Mouse (Mus musculus) layer of hippocampus, postnatal 36 days (tissue): ENCODE data around the gene Ctxn1. TPM values are rescaled to one million over a fixed set of nuclear protein-coding genes. Genes with fewer than 3 reads are reported as not detected.

ENCODE experiments used
- DNase-seq, 2 experiments: peaks; one replicate each; pipeline ENCODE4 v3.0.0; 2022
- total RNA-seq, 2 experiments: library from RNA; stranded (reverse); gene quantifications; 2 replicates each; pipeline ENCODE4 v1.2.3; 2021

Ctxn1 gene
- total RNA-seq, 2 experiments from 2014 or later = 500 to 555 TPM

- peak; percentile 82 to 84 for DNase-seq
Observed at GRCm38 (mm10) chr8:4250306-4250970, 8.6 kb downstream of the Ctxn1 start.

- no peak for DNase-seq
Observed at GRCm38 (mm10) chr8:4249213-4249612, 9.9 kb downstream of the Ctxn1 start.

GRCm38 (mm10) chr8:4247951-4248540, 11.0 kb downstream of the Ctxn1 start, which contains the start of gene Tgfbr3l:
TSS of gene Tgfbr3l (plus strand) at chr8:4248214.
- no peak for DNase-seq

GRCm38 (mm10) chr8:4247241-4247640, 11.8 kb downstream of the Ctxn1 start:
- DNase-seq = no peak

GRCm38 (mm10) chr8:4245737-4246136, 13.3 kb downstream of the Ctxn1 start:
- no peak for DNase-seq

GRCm38 (mm10) chr8:4245061-4245460, 14.0 kb downstream of the Ctxn1 start:
- no peak for DNase-seq

- no peak for DNase-seq
Observed at GRCm38 (mm10) chr8:4239193-4239890, 19.7 kb downstream of the Ctxn1 start.

- DNase-seq = peak; percentile 100
Observed at GRCm38 (mm10) chr8:4238434-4239192, 20.5 kb downstream of the Ctxn1 start, which contains the start of the genes Map2k7 and Gm49320. TSS of gene Map2k7 (plus strand) at chr8:4238740. TSS of gene Gm49320 (plus strand) at chr8:4238865.

GRCm38 (mm10) chr8:4237814-4238433, 21.1 kb downstream of the Ctxn1 start:
- peak in 1 of 2 experiments; percentile 16 for DNase-seq

GRCm38 (mm10) chr8:4230612-4231351, 28.3 kb downstream of the Ctxn1 start:
- DNase-seq = no peak

- DNase-seq = no peak
Observed at GRCm38 (mm10) chr8:4229784-4230183, 29.3 kb downstream of the Ctxn1 start.

- DNase-seq = peak in 1 of 2 experiments; percentile 1
Observed at GRCm38 (mm10) chr8:4227919-4228318, 31.2 kb downstream of the Ctxn1 start.

GRCm38 (mm10) chr8:4226739-4227347, 32.2 kb downstream of the Ctxn1 start, which contains the start of gene Lrrc8e:
TSS of gene Lrrc8e (plus strand) at chr8:4226827.
- DNase-seq = peak in 1 of 2 experiments; percentile 3

GRCm38 (mm10) chr8:4226323-4226722, 32.8 kb downstream of the Ctxn1 start:
- DNase-seq = no peak

- no peak for DNase-seq
Observed at GRCm38 (mm10) chr8:4222059-4222458, 37.0 kb downstream of the Ctxn1 start.

- DNase-seq = no peak
Observed at GRCm38 (mm10) chr8:4219617-4220016, 39.5 kb downstream of the Ctxn1 start.

- peak; percentile 60 to 70 for DNase-seq
Observed at GRCm38 (mm10) chr8:4216791-4217621, 42.1 kb downstream of the Ctxn1 start, which contains the start of gene Prr36. TSS of gene Prr36 (minus strand) at chr8:4217459.

- DNase-seq = no peak
Observed at GRCm38 (mm10) chr8:4216296-4216695, 42.8 kb downstream of the Ctxn1 start.
